Mouse (Mus musculus) myocyte (in vitro differentiated cells): Measurements from ENCODE around the gene Map2k3. TPM values are rescaled to one million over a fixed set of nuclear protein-coding genes. Genes with fewer than 3 reads are reported as not detected.

Experiments used
- H3K27me3 ChIP-seq: one replicate; pipeline ENCODE4 v1.6.1; 2011; ENCODE audit not compliant: control insufficient read depth, insufficient read depth, insufficient read length
- H3K36me3 ChIP-seq: one replicate; pipeline ENCODE4 v1.6.1; 2011; ENCODE audit not compliant: control insufficient read depth, insufficient read depth
- H3K4me2 ChIP-seq: one replicate; pipeline ENCODE4 v1.6.1; 2011; ENCODE audit warnings: low read depth, control low read depth
- H3K4me3 ChIP-seq: one replicate; pipeline ENCODE4 v1.5.1; 2011; ENCODE audit warnings: mild to moderate bottlenecking, control low read depth, moderate library complexity
- H3K79me2 ChIP-seq: one replicate; pipeline ENCODE4 v1.6.1; 2011; ENCODE audit not compliant: control insufficient read depth, insufficient read depth
- H3ac ChIP-seq: one replicate; pipeline ENCODE4 v1.6.1; 2011; ENCODE audit not compliant: control insufficient read depth, insufficient read length
- CEBPB ChIP-seq: IDR thresholded peaks from 2 replicates; pipeline ENCODE4 v1.6.1; 2011; ENCODE audit warnings: mild to moderate bottlenecking, moderate library complexity; ENCODE audit not compliant: poor library complexity, insufficient read depth, severe bottlenecking
- E2F4 ChIP-seq: IDR thresholded peaks from one replicate; pipeline ENCODE4 v1.6.1; 2011; ENCODE audit warnings: mild to moderate bottlenecking, control low read depth, moderate library complexity; ENCODE audit not compliant: insufficient read depth
- MAX ChIP-seq: IDR thresholded peaks from one replicate; pipeline ENCODE4 v1.6.1; 2011; ENCODE audit warnings: low read depth, mild to moderate bottlenecking, control low read depth
- MYOD1 ChIP-seq, 3 experiments: IDR thresholded peaks; one replicate each; pipeline ENCODE4 v1.6.1; 2011; ENCODE audit warnings: control low read depth in 2 of 3, low read depth in 2 of 3, mild to moderate bottlenecking in 2 of 3, moderate library complexity in 1 of 3; ENCODE audit not compliant: insufficient read length in 2 of 3, control insufficient read depth in 1 of 3
- MYOG ChIP-seq, 3 experiments: IDR thresholded peaks; one replicate each; pipeline ENCODE4 v1.6.1; 2011; ENCODE audit warnings: control low read depth in 2 of 3, low read depth in 2 of 3, mild to moderate bottlenecking in 2 of 3; ENCODE audit not compliant: insufficient read length in 2 of 3, control insufficient read depth in 1 of 3, insufficient read depth in 1 of 3
- POLR2A ChIP-seq: IDR thresholded peaks from one replicate; pipeline ENCODE4 v1.6.1; 2011; ENCODE audit warnings: low read depth, mild to moderate bottlenecking, control low read depth, moderate library complexity; ENCODE audit not compliant: insufficient read length
- POLR2AphosphoS2 ChIP-seq: IDR thresholded peaks from one replicate; pipeline ENCODE4 v1.6.1; 2011; ENCODE audit warnings: low read depth, control low read depth; ENCODE audit not compliant: insufficient read length
- REST ChIP-seq: IDR thresholded peaks from one replicate; pipeline ENCODE4 v1.6.1; 2011; ENCODE audit warnings: mild to moderate bottlenecking, control low read depth, moderate library complexity; ENCODE audit not compliant: insufficient read depth, insufficient read length
- SRF ChIP-seq: IDR thresholded peaks from one replicate; pipeline ENCODE4 v1.6.1; 2011; ENCODE audit warnings: low read depth; ENCODE audit not compliant: control insufficient read depth, insufficient read length
- TCF12 ChIP-seq: IDR thresholded peaks from one replicate; pipeline ENCODE4 v1.6.1; 2011; ENCODE audit warnings: mild to moderate bottlenecking, control low read depth; ENCODE audit not compliant: poor library complexity, insufficient read depth, severe bottlenecking
- TCF3 ChIP-seq: IDR thresholded peaks from one replicate; pipeline ENCODE4 v1.6.1; 2011; ENCODE audit warnings: low read depth, control low read depth; ENCODE audit not compliant: insufficient read length
- USF1 ChIP-seq: IDR thresholded peaks from one replicate; pipeline ENCODE4 v1.6.1; 2011; ENCODE audit warnings: low read depth, mild to moderate bottlenecking, control low read depth, moderate library complexity
- polyA plus RNA-seq: library from polyadenylated mRNA; unstranded; fragments of >200 nt; fragmentation: generic; extraction: Trizol; gene quantifications from one replicate; pipeline ENCODE4 v1.2.1, GENCODE M21; 2012; ENCODE audit warnings: missing spikeins

Map2k3 gene
- polyA plus RNA-seq, 1 experiment: 68.5 TPM

DNA sequence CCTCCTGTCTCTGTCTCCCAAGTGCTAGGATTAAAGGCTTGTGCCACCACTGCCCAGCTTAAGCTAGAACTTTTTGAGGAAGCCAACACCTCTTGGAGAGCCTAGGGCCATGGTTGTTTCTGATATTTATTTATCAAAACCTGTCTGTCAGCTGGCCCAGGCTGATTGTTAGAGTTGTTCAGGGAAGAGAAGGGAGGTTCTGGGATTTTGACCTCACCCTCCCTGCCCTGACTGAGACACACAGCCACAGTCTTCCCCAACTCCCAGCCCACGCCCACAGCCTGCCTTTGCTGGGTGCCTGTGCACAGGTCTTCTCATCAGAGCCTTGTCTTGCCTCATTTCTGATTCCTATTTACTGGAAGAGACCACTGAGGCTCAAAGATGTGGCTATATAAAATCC is 9.6 kb upstream of the Map2k3 start:
- Histone ChIP-seq H3K79me2 (no peaks in the 10 kb centered on the region), H3K36me3 (peaks cover 4% of the 10 kb centered on the region), H3K4me3 (no peak overlapping the region), H3K27me3 (no peaks in the 10 kb centered on the region), H3ac (no peak overlapping the region), H3K4me2 (no peak overlapping the region)
- no peak for TF ChIP-seq CEBPB
- no peak for TF ChIP-seq MYOG (IDR thresholded peaks at IDR 0.05; ENCODE audit: control insufficient read depth in 1 of 3, insufficient read depth in 1 of 3, insufficient read length in 2 of 3, low read depth in 2 of 3)
- TF ChIP-seq MAX: no peak
- no peak for TF ChIP-seq POLR2A
- no peak for TF ChIP-seq MYOD1 (IDR thresholded peaks at IDR 0.05; ENCODE audit: control insufficient read depth in 1 of 3, insufficient read length in 2 of 3, low read depth in 2 of 3)
- no peak for TF ChIP-seq POLR2AphosphoS2
- TF ChIP-seq TCF3: no peak

DNA sequence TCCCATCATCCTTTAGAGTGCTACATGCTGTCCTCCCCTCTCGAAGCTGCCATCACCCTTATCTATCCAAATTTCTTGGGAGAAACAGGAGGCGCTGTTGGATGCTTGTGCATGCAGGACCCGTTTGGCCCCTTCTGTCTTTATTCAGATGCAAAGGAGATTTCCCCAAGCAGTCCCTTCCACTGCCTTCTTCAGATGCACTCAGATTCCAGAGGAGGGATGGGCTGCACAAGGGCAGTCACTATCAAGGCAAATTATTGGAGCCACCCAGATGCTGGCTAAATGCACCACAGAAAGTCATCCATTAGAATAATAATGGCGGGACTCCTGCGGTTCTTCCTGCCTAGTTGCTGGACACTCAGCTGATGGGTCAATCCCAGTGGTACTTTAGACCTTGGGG is 8.9 kb upstream of the Map2k3 start:
- H3ac ChIP-seq: no peak overlapping the region
- H3K79me2 ChIP-seq: no peaks in the 10 kb centered on the region
- no peak overlapping the region for H3K4me2 ChIP-seq
- TF ChIP-seq E2F4 (no peak), REST (no peak), MYOD1 (IDR thresholded peaks at IDR 0.05; ENCODE audit: control insufficient read depth in 1 of 3, insufficient read length in 2 of 3, low read depth in 2 of 3) (no peak), USF1 (no peak), TCF12 (no peak)
- no peak overlapping the region for H3K4me3 ChIP-seq
- H3K36me3 ChIP-seq: peaks cover 4% of the 10 kb centered on the region
- no peaks in the 10 kb centered on the region for H3K27me3 ChIP-seq

DNA sequence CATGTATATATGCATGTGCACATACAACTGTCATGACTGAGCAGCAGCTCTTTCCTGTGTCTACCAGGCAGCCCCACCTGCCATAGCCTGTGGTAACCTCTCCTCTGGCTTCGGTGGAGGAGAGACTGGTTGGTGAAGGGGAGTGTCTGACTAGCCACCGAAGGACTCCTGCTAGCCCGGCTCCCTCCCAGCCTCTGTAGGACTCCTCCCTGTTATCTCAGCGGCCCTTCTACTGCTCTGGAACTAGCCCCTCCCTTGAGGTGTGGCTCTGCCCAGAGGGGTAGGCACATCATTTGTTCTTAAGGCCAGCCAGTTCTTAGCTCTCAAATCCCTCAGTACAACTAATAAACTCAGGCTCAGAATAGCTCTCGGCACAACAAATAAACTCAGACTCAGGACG is 7.3 kb upstream of the Map2k3 start:
- Histone ChIP-seq H3ac (no peak overlapping the region), H3K79me2 (no peaks in the 10 kb centered on the region), H3K4me2 (no peak overlapping the region), H3K36me3 (peaks cover 4% of the 10 kb centered on the region), H3K27me3 (no peaks in the 10 kb centered on the region), H3K4me3 (no peak overlapping the region)
- TF ChIP-seq SRF: no peak

- Histone ChIP-seq H3K27me3 (no peaks in the 10 kb centered on the region), H3K36me3 (peaks cover 4% of the 10 kb centered on the region), H3ac (no peak overlapping the region), H3K79me2 (no peaks in the 10 kb centered on the region), H3K4me3 (no peak overlapping the region), H3K4me2 (no peak overlapping the region)
- no peak for TF ChIP-seq POLR2A
- no peak for TF ChIP-seq REST
- TF ChIP-seq CEBPB: no peak
- no peak for TF ChIP-seq USF1
- no peak for TF ChIP-seq TCF12
- TF ChIP-seq SRF: no peak
- TF ChIP-seq POLR2AphosphoS2: no peak
- no peak for TF ChIP-seq MYOD1 (IDR thresholded peaks at IDR 0.05; ENCODE audit: control insufficient read depth in 1 of 3, insufficient read length in 2 of 3, low read depth in 2 of 3)
- TF ChIP-seq TCF3: no peak
- TF ChIP-seq MAX: no peak
- TF ChIP-seq MYOG (IDR thresholded peaks at IDR 0.05; ENCODE audit: control insufficient read depth in 1 of 3, insufficient read depth in 1 of 3, insufficient read length in 2 of 3, low read depth in 2 of 3): no peak
- no peak for TF ChIP-seq E2F4
These were observed 6.9 kb upstream of the Map2k3 start for GRCm38 (mm10) chr11:60924981-60925380.

- H3K27me3 ChIP-seq: no peaks in the 10 kb centered on the region
- H3K36me3 ChIP-seq: no peaks in the 10 kb centered on the region
- H3ac ChIP-seq: no peak overlapping the region
- peak overlapping the region; percentile 0 for H3K4me3 ChIP-seq
- H3K4me2 ChIP-seq: peak overlapping the region; percentile 70
- TF ChIP-seq USF1: peak; percentile 91
- no peak for TF ChIP-seq POLR2A
- peaks cover 3% of the 10 kb centered on the region for H3K79me2 ChIP-seq
These were observed 4.6 kb upstream of the Map2k3 start for GRCm38 (mm10) chr11:60927264-60927663.

- Histone ChIP-seq H3K36me3 (no peaks in the 10 kb centered on the region), H3ac (peak overlapping the region; percentile 39), H3K79me2 (peaks cover 38% of the 10 kb centered on the region), H3K4me3 (peak overlapping the region; percentile 57), H3K4me2 (peak overlapping the region; percentile 83), H3K27me3 (no peaks in the 10 kb centered on the region)
- TF ChIP-seq REST: no peak
- no peak for TF ChIP-seq MYOD1 (IDR thresholded peaks at IDR 0.05; ENCODE audit: control insufficient read depth in 1 of 3, insufficient read length in 2 of 3, low read depth in 2 of 3)
- no peak for TF ChIP-seq CEBPB
- no peak for TF ChIP-seq POLR2AphosphoS2
- TF ChIP-seq POLR2A: no peak
- TF ChIP-seq TCF12: no peak
- no peak for TF ChIP-seq MYOG (IDR thresholded peaks at IDR 0.05; ENCODE audit: control insufficient read depth in 1 of 3, insufficient read depth in 1 of 3, insufficient read length in 2 of 3, low read depth in 2 of 3)
- TF ChIP-seq MAX: no peak
- TF ChIP-seq USF1: peak; percentile 66
These were observed 1.0 kb upstream of the Map2k3 start for GRCm38 (mm10) chr11:60930724-60931281.
